Mouse (Mus musculus) hindbrain, embryonic 13.5 days (tissue): ENCODE measurements around the gene Art4. TPM values are rescaled to one million over a fixed set of nuclear protein-coding genes. Genes with fewer than 3 reads are reported as not detected.

Experiments used
- ATAC-seq: fragments of 200-750 bp; cut with Nextera tagmentation; 2 replicates; pipeline ENCODE4 v1.8.0; 2017; ENCODE audit warnings: moderate TSS enrichment; ENCODE audit not compliant: low FRiP score
- H3K27ac ChIP-seq: fragments of 300-500 bp; sonication (generic); 2 replicates; pipeline ENCODE4 v1.5.1; 2015; ENCODE audit warnings: inconsistent platforms, mild to moderate bottlenecking, moderate library complexity
- H3K27me3 ChIP-seq: fragments of 300-500 bp; sonication (generic); 2 replicates; pipeline ENCODE4 v1.6.1; 2015; ENCODE audit warnings: mild to moderate bottlenecking, inconsistent platforms
- H3K36me3 ChIP-seq: fragments of 300-500 bp; sonication (generic); 2 replicates; pipeline ENCODE4 v1.6.1; 2015; ENCODE audit warnings: mild to moderate bottlenecking, inconsistent platforms
- H3K4me1 ChIP-seq: fragments of 300-500 bp; sonication (generic); replicated peaks from 2 replicates; pipeline ENCODE4 v1.6.1; 2015; ENCODE audit warnings: inconsistent platforms
- H3K4me2 ChIP-seq: fragments of 300-500 bp; sonication (generic); 2 replicates; pipeline ENCODE4 v1.6.1; 2015; ENCODE audit warnings: inconsistent platforms, mild to moderate bottlenecking, moderate library complexity
- H3K4me3 ChIP-seq: fragments of 300-500 bp; sonication (generic); 2 replicates; pipeline ENCODE4 v1.5.1; 2015; ENCODE audit warnings: mild to moderate bottlenecking, inconsistent platforms
- H3K9ac ChIP-seq: fragments of 300-500 bp; sonication (generic); 2 replicates; pipeline ENCODE4 v1.6.1; 2015; ENCODE audit warnings: mild to moderate bottlenecking, inconsistent platforms
- H3K9me3 ChIP-seq: fragments of 300-500 bp; sonication (generic); 2 replicates; pipeline ENCODE4 v1.6.1; 2016; ENCODE audit warnings: inconsistent platforms
- WGBS: fragments of 180-500 bp; shearing (Covaris S2); methylation state at CpG from one replicate; pipeline ENCODE4 v1.1.7; 2015; 5-methylcytosine and 5-hydroxymethylcytosine counted together
- polyA plus RNA-seq: library from polyadenylated mRNA; unstranded; fragments of >200 nt; fragmentation: Nextera tagmentation; extraction: Ambion mirVana; gene quantifications from 2 replicates; pipeline ENCODE4 v1.2.1, GENCODE M21; 2015

Art4 gene
- polyA plus RNA-seq, 1 experiment from 2014 or later, result 0.13 TPM

GRCm38 (mm10) chr6:136845706-136846480 lies 11.6 kb downstream of the Art4 start:
- Histone ChIP-seq H3K9me3 (no peaks in the 10 kb centered on the region), H3K4me3 (no peak overlapping the region), H3K4me2 (no peak overlapping the region), H3K9ac (no peak overlapping the region), H3K4me1 (no peaks in the 10 kb centered on the region), H3K27me3 (peaks cover 2% of the 10 kb centered on the region; the same call in 1 of the 2 replicates), H3K36me3 (no peaks in the 10 kb centered on the region), H3K27ac (no peak overlapping the region)
- ATAC-seq, result no peak
- WGBS, result 74% methylated on average over 5 of the region's 5 CpGs

- 45% methylated on average over 2 of the region's 2 CpGs for WGBS
- H3K27me3 ChIP-seq, result peaks cover 2% of the 10 kb centered on the region; the same call in 1 of the 2 replicates
- no peaks in the 10 kb centered on the region for H3K36me3 ChIP-seq
- no peak for ATAC-seq
- H3K4me1 ChIP-seq, result no peaks in the 10 kb centered on the region
- no peaks in the 10 kb centered on the region for H3K9me3 ChIP-seq
- no peak overlapping the region for H3K9ac ChIP-seq
- H3K4me3 ChIP-seq, result no peak overlapping the region
- no peak overlapping the region for H3K27ac ChIP-seq
- no peak overlapping the region for H3K4me2 ChIP-seq
Measured at GRCm38 (mm10) chr6:136844903-136845302, 12.6 kb downstream of the Art4 start.

GRCm38 (mm10) chr6:136837323-136837722 lies 20.2 kb downstream of the Art4 start:
- Histone ChIP-seq H3K9me3 (no peaks in the 10 kb centered on the region), H3K9ac (no peak overlapping the region), H3K27ac (no peak overlapping the region), H3K27me3 (peaks cover 5% of the 10 kb centered on the region; the same call in 1 of the 2 replicates), H3K4me3 (no peak overlapping the region), H3K4me1 (no peaks in the 10 kb centered on the region), H3K4me2 (no peak overlapping the region), H3K36me3 (no peaks in the 10 kb centered on the region)
- 82% methylated on average over 3 of the region's 3 CpGs for WGBS
- ATAC-seq, result no peak

DNA sequence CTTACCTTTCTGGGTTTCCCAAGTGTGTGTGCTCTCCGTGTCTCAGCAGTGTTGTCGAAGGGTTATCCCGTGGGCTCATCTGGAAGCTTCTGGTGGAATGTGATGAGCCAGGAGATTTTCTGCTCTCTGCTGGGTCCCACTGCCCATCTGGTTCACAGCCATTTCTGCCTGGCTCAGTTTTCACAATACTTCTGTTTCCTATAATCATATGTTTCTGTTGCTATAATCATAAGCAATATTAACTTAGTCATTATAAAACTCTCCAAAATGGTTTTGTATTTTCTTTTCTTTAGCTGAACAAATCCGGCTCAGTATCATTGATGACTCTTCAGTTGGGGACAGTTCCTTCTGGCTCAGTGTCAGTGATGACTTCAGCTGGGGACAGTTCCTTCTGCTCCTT lies 22.2 kb downstream of the Art4 start, which contains the start of gene Smco3:
Gene Smco3 (minus strand): TSS at position 101 of the 400 bp plus-strand sequence.
- Histone ChIP-seq H3K36me3 (no peaks in the 10 kb centered on the region), H3K9me3 (no peaks in the 10 kb centered on the region), H3K4me2 (no peak within 1 kb of the TSS), H3K27me3 (peaks cover 21% of the 10 kb centered on the region), H3K27ac (no peak within 1 kb of the TSS), H3K4me3 (no peak within 1 kb of the TSS), H3K4me1 (no peaks in the 10 kb centered on the region), H3K9ac (0 out of 2 replicates have a peak within 1 kb of the TSS, but pooled peaks have one; percentile 19)
- ATAC-seq, result no peak
- WGBS, result 72% methylated on average over 4 of the region's 4 CpGs

- Histone ChIP-seq H3K9ac (no peak overlapping the region), H3K27me3 (peaks cover 23% of the 10 kb centered on the region), H3K27ac (no peak overlapping the region), H3K4me3 (no peak overlapping the region), H3K36me3 (no peaks in the 10 kb centered on the region), H3K4me1 (peaks cover 10% of the 10 kb centered on the region), H3K9me3 (no peaks in the 10 kb centered on the region), H3K4me2 (no peak overlapping the region)
- WGBS, result 82% methylated on average over 5 of the region's 5 CpGs
- ATAC-seq, result no peak
Measured at GRCm38 (mm10) chr6:136831712-136832111, 25.8 kb downstream of the Art4 start.

- peaks cover 22% of the 10 kb centered on the region for H3K27me3 ChIP-seq
- peaks cover 15% of the 10 kb centered on the region for H3K36me3 ChIP-seq
- ATAC-seq, result no peak
- peak overlapping the region; percentile 66 for H3K9ac ChIP-seq
- peak overlapping the region; percentile 62 for H3K4me2 ChIP-seq
- H3K4me1 ChIP-seq, result peaks cover 15% of the 10 kb centered on the region
- H3K27ac ChIP-seq, result peak overlapping the region; percentile 92
- 36% methylated on average over 4 of the region's 4 CpGs for WGBS
- H3K9me3 ChIP-seq, result no peaks in the 10 kb centered on the region
- peak overlapping the region; percentile 50 for H3K4me3 ChIP-seq
Measured at GRCm38 (mm10) chr6:136828681-136829080, 28.9 kb downstream of the Art4 start.

DNA sequence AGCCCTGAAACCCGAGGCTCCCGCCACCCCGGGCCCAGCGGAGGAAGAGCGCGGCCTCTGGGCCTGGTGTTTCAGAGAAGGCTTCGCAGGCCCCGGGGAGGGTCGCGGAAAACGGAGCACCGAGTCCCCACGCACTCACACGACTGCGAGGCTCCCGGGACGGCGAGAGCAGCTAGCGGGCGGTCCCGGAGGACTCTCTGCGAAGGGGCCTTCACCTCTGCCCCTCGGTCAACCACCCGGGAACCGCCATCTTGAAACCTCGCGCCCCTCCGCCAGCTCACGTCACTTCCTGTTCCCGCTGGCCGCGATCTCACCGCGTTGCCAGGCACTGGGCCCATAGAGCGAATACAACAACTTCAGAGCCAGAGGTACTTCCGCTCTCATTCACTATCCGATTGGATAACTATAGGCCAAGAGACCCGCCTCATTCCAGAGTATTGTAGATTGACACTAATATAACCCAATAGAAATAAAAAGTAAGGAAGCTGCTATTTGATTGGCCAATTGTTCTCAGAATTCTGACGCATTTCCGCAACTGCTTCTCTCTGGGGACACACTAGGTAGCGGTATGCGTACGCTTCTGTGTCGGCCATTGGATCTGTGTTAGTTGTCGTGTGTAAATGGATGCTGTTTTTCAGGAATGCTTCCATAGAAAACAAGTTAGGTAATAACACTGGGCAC lies 29.5 kb downstream of the Art4 start, which contains the start of gene Wbp11:
Gene Wbp11 (minus strand): TSS at position 353 of the 681 bp plus-strand sequence.
- Histone ChIP-seq H3K9me3 (no peaks in the 10 kb centered on the region), H3K4me2 (peak within 1 kb of the TSS; percentile 68), H3K4me3 (peak within 1 kb of the TSS; percentile 98), H3K4me1 (peaks cover 15% of the 10 kb centered on the region), H3K27ac (peak within 1 kb of the TSS; percentile 92), H3K27me3 (peaks cover 22% of the 10 kb centered on the region), H3K9ac (peak within 1 kb of the TSS; percentile 98), H3K36me3 (peaks cover 17% of the 10 kb centered on the region)
- under 1% methylated on average over 45 of the region's 45 CpGs for WGBS
- peak; percentile 100 for ATAC-seq

GRCm38 (mm10) chr6:136827516-136827880 lies 30.0 kb downstream of the Art4 start, which contains the start of gene BC049715:
BC049715 (plus strand) TSS chr6:136827626.
- Histone ChIP-seq H3K27ac (peak within 1 kb of the TSS; percentile 92), H3K4me2 (peak within 1 kb of the TSS; percentile 68), H3K4me3 (peak within 1 kb of the TSS; percentile 98), H3K4me1 (peaks cover 15% of the 10 kb centered on the region), H3K27me3 (peaks cover 22% of the 10 kb centered on the region), H3K9ac (peak within 1 kb of the TSS; percentile 98), H3K36me3 (peaks cover 22% of the 10 kb centered on the region), H3K9me3 (no peaks in the 10 kb centered on the region)
- ATAC-seq, result no peak
- under 1% methylated on average over 34 of the region's 34 CpGs for WGBS

DNA sequence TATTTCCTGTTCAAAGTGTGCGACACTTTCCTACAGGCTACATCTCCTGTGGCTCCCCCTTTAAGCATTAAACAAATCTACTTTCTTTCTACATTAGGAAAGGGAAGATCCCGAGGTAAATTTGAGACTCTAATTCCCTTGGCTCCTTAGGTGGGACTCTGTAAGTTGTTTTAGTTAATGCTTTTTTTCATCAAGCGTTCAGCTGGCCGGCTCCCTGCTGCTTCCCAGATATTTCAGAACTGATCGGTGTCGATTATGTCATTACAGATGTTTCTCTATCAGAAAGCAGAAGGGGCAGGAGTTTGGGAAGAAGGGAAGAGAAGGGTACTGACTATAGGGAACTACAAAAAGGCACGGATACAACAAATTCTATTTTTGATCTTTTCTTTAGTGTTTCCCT lies 30.4 kb downstream of the Art4 start:
- H3K27me3 ChIP-seq, result peaks cover 22% of the 10 kb centered on the region

DNA sequence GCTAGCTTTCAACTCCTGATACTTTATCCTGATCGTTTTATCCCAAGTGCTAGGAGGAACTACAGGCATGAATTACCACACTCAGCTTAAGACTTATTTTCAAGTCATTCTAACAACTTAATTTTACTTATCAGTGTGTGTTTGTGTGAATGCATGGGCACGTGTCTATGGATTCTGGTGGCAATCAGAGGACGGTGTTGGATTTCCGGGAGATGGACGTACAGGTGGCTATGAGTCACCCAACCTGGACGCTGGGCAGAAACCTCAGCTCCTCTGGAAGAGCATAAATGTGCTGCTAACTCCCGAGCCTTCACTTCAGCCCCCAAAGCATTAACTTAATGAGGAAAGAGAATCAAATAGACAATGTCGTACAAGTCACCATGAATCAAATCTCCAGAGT lies 32.5 kb downstream of the Art4 start:
- no peaks in the 10 kb centered on the region for H3K9me3 ChIP-seq
- no peak overlapping the region for H3K9ac ChIP-seq
- H3K27ac ChIP-seq, result no peak overlapping the region
- H3K4me3 ChIP-seq, result no peak overlapping the region
- H3K4me1 ChIP-seq, result peaks cover 15% of the 10 kb centered on the region
- 95% methylated on average over 8 of the region's 8 CpGs for WGBS
- peaks cover 47% of the 10 kb centered on the region for H3K36me3 ChIP-seq
- no peak for ATAC-seq
- H3K27me3 ChIP-seq, result 0 out of 2 replicates have a peak, but pooled peaks cover under 1% of the 10 kb centered on the region
- H3K4me2 ChIP-seq, result no peak overlapping the region

More for the DNA sequence above, 30.4 kb downstream of the Art4 start:
- no peak overlapping the region for H3K27ac ChIP-seq
- ATAC-seq, result no peak
- H3K9me3 ChIP-seq, result no peaks in the 10 kb centered on the region
- peak overlapping the region; percentile 98 for H3K9ac ChIP-seq
- peak overlapping the region; percentile 98 for H3K4me3 ChIP-seq
- peaks cover 26% of the 10 kb centered on the region for H3K36me3 ChIP-seq
- peaks cover 15% of the 10 kb centered on the region for H3K4me1 ChIP-seq
- whole genome bisulfite sequencing, result 22% methylated on average over 7 of the region's 7 CpGs
- peak overlapping the region; percentile 68 for H3K4me2 ChIP-seq

GRCm38 (mm10) chr6:136821086-136821485 lies 36.4 kb downstream of the Art4 start:
- WGBS, result 95% methylated on average over 17 of the region's 18 CpGs
- ATAC-seq, result no peak
- H3K4me1 ChIP-seq, result no peaks in the 10 kb centered on the region
- no peaks in the 10 kb centered on the region for H3K27me3 ChIP-seq
- H3K9ac ChIP-seq, result no peak overlapping the region
- peaks cover 84% of the 10 kb centered on the region for H3K36me3 ChIP-seq
- H3K4me3 ChIP-seq, result no peak overlapping the region
- H3K4me2 ChIP-seq, result no peak overlapping the region
- H3K9me3 ChIP-seq, result no peaks in the 10 kb centered on the region
- no peak overlapping the region for H3K27ac ChIP-seq

- no peaks in the 10 kb centered on the region for H3K27me3 ChIP-seq
- H3K4me3 ChIP-seq, result no peak overlapping the region
- 96% methylated on average over 21 of the region's 21 CpGs for WGBS
- no peak overlapping the region for H3K4me2 ChIP-seq
- no peaks in the 10 kb centered on the region for H3K9me3 ChIP-seq
- H3K27ac ChIP-seq, result no peak overlapping the region
- H3K4me1 ChIP-seq, result no peaks in the 10 kb centered on the region
- H3K9ac ChIP-seq, result no peak overlapping the region
- ATAC-seq, result no peak
- peaks cover 90% of the 10 kb centered on the region for H3K36me3 ChIP-seq
Measured at GRCm38 (mm10) chr6:136820381-136820780, 37.2 kb downstream of the Art4 start.
